Mouse (Mus musculus): ENCODE data around the gene Sag. TPM values are rescaled to one million over a fixed set of nuclear protein-coding genes. Genes with fewer than 3 reads are reported as not detected.
A peak's percentile ranks its signal among the peaks of the same experiment; 100 is the strongest.

Gene Sag
- 1 to 10 TPM; 2.2 to 3.3 TPM for total RNA-seq (2021)
- long read RNA-seq, experiment 1, partial matches to known transcripts: 0 of 3 reads
- long read RNA-seq, experiment 1, other reads (novel, unspliced or antisense): 3 of 3 reads
- long read RNA-seq, experiment 2, partial matches to known transcripts: 0 of 1 reads
- long read RNA-seq, experiment 2, other reads (novel, unspliced or antisense): 1 of 1 reads

- intact Hi-C loops (cut with DNase I): no loop called here
- H3K4me3 ChIP-seq: no peak within 1 kb of the TSS
- DNase-seq (ENCODE audit: extremely low spot score in 1 of 2, low spot score in 2 of 2): no peak
- no peak for TF ChIP-seq CTCF (IDR thresholded peaks at IDR 0.05)
- H3K27ac ChIP-seq: no peak within 1 kb of the TSS
These were observed at the start of gene Sag for GRCm38 (mm10) chr1:87803576-87803975. Gene Sag (plus strand): TSS chr1:87803680.

- Histone ChIP-seq H3K27ac (peak within 1 kb of the TSS; percentile 95), H3K4me3 (peak within 1 kb of the TSS; percentile 80)
- intact Hi-C loops (cut with DNase I): loop anchor here (5.0 to 10.0 kb wide), 3 partner anchors 281 to 541 kb away; partner anchors contain the start of genes Eif4e2 and Snorc
- DNase-seq (ENCODE audit: extremely low spot score in 1 of 2, low spot score in 2 of 2): peak; percentile 96 to 97
- peak; percentile 56 for TF ChIP-seq CTCF (IDR thresholded peaks at IDR 0.05)
These were observed 47.6 kb upstream of the Sag start, which contains the start of gene Atg16l1 for GRCm38 (mm10) chr1:87755641-87756470. Gene Atg16l1 (plus strand): TSS chr1:87755870.

GRCm38 (mm10) chr1:87763821-87764220 is 39.7 kb upstream of the Sag start:
- TF ChIP-seq CTCF (IDR thresholded peaks at IDR 0.05): no peak
- H3K4me3 ChIP-seq: no peak overlapping the region
- intact Hi-C loops (cut with DNase I): loop anchor here (10.0 kb wide), 1 partner anchor 519 kb away; no protein-coding TSS in a partner anchor

GRCm38 (mm10) chr1:87765741-87766140 is 37.7 kb upstream of the Sag start:
- DNase-seq (ENCODE audit: extremely low spot score in 1 of 2, low spot score in 2 of 2): no peak
- TF ChIP-seq CTCF (IDR thresholded peaks at IDR 0.05): no peak
- no peak overlapping the region for H3K27ac ChIP-seq
- intact Hi-C loops (cut with DNase I): loop anchor here (5.0 to 10.0 kb wide), 2 partner anchors 157 to 521 kb away; no protein-coding TSS in a partner anchor
- no peak overlapping the region for H3K4me3 ChIP-seq

More at GRCm38 (mm10) chr1:87763821-87764220, 39.7 kb upstream of the Sag start:
- H3K27ac ChIP-seq: no peak overlapping the region
- DNase-seq (ENCODE audit: extremely low spot score in 1 of 2, low spot score in 2 of 2): no peak

GRCm38 (mm10) chr1:87766233-87766632 is 37.2 kb upstream of the Sag start:
- no peak overlapping the region for H3K27ac ChIP-seq
- DNase-seq (ENCODE audit: extremely low spot score in 1 of 2, low spot score in 2 of 2): no peak
- no peak overlapping the region for H3K4me3 ChIP-seq
- intact Hi-C loops (cut with DNase I): loop anchor here (5.0 to 10.0 kb wide), 2 partner anchors 156 to 521 kb away; no protein-coding TSS in a partner anchor
- peak; percentile 67 for TF ChIP-seq CTCF (IDR thresholded peaks at IDR 0.05)

- intact Hi-C loops (cut with DNase I): loop anchor here (5.0 to 10.0 kb wide), 2 partner anchors 153 to 524 kb away; no protein-coding TSS in a partner anchor
- no peak overlapping the region for H3K4me3 ChIP-seq
- no peak for DNase-seq (ENCODE audit: extremely low spot score in 1 of 2, low spot score in 2 of 2)
- H3K27ac ChIP-seq: no peak overlapping the region
- no peak for TF ChIP-seq CTCF (IDR thresholded peaks at IDR 0.05)
These were observed 34.2 kb upstream of the Sag start for GRCm38 (mm10) chr1:87769263-87769662.

GRCm38 (mm10) chr1:87770486-87770885 is 33.0 kb upstream of the Sag start:
- H3K27ac ChIP-seq: no peak overlapping the region
- no peak for DNase-seq (ENCODE audit: extremely low spot score in 1 of 2, low spot score in 2 of 2)
- no peak overlapping the region for H3K4me3 ChIP-seq
- intact Hi-C loops (cut with DNase I): no loop called here
- TF ChIP-seq CTCF (IDR thresholded peaks at IDR 0.05): no peak

GRCm38 (mm10) chr1:87771724-87772123 is 31.8 kb upstream of the Sag start:
- intact Hi-C loops (cut with DNase I): no loop called here
- Histone ChIP-seq H3K4me3 (no peak overlapping the region), H3K27ac (no peak overlapping the region)
- DNase-seq (ENCODE audit: extremely low spot score in 1 of 2, low spot score in 2 of 2): no peak
- TF ChIP-seq CTCF (IDR thresholded peaks at IDR 0.05): no peak

GRCm38 (mm10) chr1:87773336-87773735 is 30.1 kb upstream of the Sag start:
- intact Hi-C loops (cut with DNase I): no loop called here
- H3K4me3 ChIP-seq: no peak overlapping the region
- DNase-seq (ENCODE audit: extremely low spot score in 1 of 2, low spot score in 2 of 2): no peak
- no peak overlapping the region for H3K27ac ChIP-seq
- no peak for TF ChIP-seq CTCF (IDR thresholded peaks at IDR 0.05)

GRCm38 (mm10) chr1:87774845-87775244 is 28.6 kb upstream of the Sag start:
- TF ChIP-seq CTCF (IDR thresholded peaks at IDR 0.05): no peak
- H3K4me3 ChIP-seq: no peak overlapping the region
- H3K27ac ChIP-seq: no peak overlapping the region
- no peak for DNase-seq (ENCODE audit: extremely low spot score in 1 of 2, low spot score in 2 of 2)
- intact Hi-C loops (cut with DNase I): no loop called here

GRCm38 (mm10) chr1:87779204-87779785 is 24.2 kb upstream of the Sag start:
- no peak overlapping the region for H3K27ac ChIP-seq
- H3K4me3 ChIP-seq: no peak overlapping the region
- intact Hi-C loops (cut with DNase I): no loop called here
- no peak for DNase-seq (ENCODE audit: extremely low spot score in 1 of 2, low spot score in 2 of 2)
- TF ChIP-seq CTCF (IDR thresholded peaks at IDR 0.05): no peak

- DNase-seq (ENCODE audit: extremely low spot score in 1 of 2, low spot score in 2 of 2): no peak
- TF ChIP-seq CTCF (IDR thresholded peaks at IDR 0.05): no peak
- H3K4me3 ChIP-seq: no peak overlapping the region
- H3K27ac ChIP-seq: peak overlapping the region; percentile 50
- intact Hi-C loops (cut with DNase I): loop anchor here (5.0 kb wide), 1 partner anchor 137 kb away; no protein-coding TSS in a partner anchor
These were observed 17.8 kb upstream of the Sag start for GRCm38 (mm10) chr1:87785703-87786102.
